Mouse (Mus musculus) liver, adult (tissue): ENCODE data around the gene Fstl4.

Experiments
- GATA4 ChIP-seq: IDR thresholded peaks from 2 replicates; pipeline ENCODE4 v1.6.1; 2014; ENCODE audit warnings: mild to moderate bottlenecking, low read length; ENCODE audit not compliant: insufficient replicate concordance

Gene Fstl4

GRCm38 (mm10) chr11:53078419-53079334 is 314.2 kb downstream of the Fstl4 start:
- TF ChIP-seq GATA4, result no peak

DNA sequence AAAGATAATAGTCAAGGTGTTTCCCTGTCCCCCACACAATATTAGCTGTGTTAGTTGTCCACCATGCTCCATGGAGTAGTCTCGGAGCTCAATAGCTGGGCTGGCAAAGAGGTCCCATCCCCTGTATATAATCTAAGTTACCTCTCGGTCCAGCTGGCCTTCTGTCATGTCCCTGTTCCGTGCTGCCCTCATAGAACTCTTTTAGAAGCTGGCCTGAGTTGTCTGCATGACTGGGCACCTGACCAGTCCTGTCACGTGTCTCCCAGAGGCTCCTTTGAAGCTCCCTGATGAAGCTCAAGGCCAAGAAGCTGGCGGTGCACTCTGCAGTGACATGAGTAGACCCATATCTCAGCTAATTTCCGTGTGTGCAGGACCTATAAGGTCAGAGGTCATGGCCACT is 316.9 kb downstream of the Fstl4 start:
- no peak for TF ChIP-seq GATA4

- no peak for TF ChIP-seq GATA4
Observed at GRCm38 (mm10) chr11:53085367-53085766, 320.9 kb downstream of the Fstl4 start.

DNA sequence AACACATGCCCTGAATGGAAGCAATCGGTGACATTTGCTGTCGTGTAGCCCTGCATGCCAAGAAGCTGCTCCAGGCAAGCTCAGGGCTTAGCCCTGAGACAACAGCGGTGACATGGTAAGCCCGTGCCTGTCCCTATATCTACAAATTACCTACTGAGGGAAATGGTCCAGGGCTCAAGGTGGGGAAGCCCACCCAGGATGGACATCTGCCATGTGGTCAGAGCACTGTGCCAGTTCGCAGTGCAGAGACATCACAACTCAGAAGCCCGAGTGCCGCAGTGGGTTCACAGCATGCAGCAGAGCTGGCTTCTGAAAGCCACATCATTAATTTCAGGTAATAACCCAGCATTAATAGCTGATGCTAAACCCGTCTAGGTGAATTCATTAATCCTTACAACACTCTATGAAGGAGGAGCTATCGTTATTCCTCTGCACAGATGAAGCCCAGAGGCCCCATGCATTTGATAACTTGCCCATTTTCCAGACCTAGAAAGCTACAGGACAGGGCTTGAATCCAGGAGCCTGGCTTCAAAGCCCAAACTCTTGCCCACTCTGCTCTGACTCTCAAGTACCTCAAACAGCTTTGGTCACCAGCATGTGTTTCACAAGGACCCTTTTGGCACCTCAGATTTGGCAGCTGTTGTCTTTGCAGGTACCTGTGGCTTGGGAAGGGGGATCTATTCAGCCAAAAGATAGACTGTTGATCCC is 321.6 kb downstream of the Fstl4 start:
- no peak for TF ChIP-seq GATA4

DNA sequence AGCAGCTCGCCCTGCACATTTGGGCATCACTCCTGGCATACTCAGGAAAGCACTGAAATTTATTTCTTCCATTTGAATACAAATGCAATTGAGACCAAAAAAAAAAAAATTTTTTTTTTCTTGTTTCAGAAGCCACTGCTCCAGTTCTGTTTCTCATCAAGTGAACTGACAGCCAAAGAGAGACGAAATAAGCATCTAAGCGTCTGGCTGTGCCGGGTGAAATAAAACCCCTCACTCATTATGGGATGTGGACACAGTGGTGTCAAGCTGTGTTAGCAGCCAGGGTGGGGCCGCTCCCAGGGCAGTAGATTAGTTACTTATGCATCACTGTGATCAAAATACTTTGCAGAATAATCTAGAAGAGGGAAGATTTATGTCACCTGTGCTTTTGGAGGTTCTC is 327.2 kb downstream of the Fstl4 start:
- TF ChIP-seq GATA4, result no peak

- TF ChIP-seq GATA4, result no peak
Observed at GRCm38 (mm10) chr11:53096871-53097270, 332.4 kb downstream of the Fstl4 start.

DNA sequence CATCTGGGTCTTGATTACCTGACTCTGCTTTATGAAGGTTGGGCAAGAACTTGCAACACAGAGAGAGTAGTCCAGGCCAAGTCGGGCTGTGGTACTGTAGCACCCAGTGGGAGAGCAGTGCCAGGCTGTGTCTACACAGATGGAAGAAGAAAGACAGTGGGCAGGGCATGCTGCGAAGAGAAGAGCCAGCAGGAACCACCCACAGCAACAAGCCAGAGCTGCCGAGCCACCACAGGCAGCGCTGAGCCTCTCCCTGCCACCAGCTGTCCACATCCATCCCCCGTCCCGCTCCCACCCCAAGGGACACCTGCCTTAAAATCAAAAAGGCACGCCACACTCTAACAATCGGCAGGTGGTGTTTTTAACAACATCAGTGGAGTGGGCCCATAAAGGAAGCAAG is 332.9 kb downstream of the Fstl4 start:
- TF ChIP-seq GATA4, result no peak

GRCm38 (mm10) chr11:53097870-53098269 is 333.4 kb downstream of the Fstl4 start:
- TF ChIP-seq GATA4, result no peak

- TF ChIP-seq GATA4, result no peak
Observed at GRCm38 (mm10) chr11:53098780-53099198, 334.4 kb downstream of the Fstl4 start.

DNA sequence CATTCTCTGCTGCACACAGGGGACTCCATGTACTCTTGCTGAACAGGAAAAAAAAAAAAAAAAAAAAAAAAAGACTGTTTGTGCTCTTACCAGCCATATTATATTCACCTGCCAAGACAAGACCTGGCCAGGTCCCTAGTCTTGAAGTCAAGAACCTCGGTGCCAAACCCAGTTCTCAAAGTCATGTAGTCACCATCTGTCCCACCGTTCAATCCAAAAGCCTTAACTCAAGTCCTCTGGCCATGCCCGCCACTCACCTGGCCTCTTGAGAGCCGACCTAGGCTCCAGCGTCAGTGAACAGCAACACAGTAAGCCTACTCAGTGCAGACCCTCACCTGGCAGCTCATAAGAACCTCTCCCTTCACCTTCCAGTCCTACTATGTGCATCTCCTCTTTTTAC is 334.9 kb downstream of the Fstl4 start:
- no peak for TF ChIP-seq GATA4

GRCm38 (mm10) chr11:53101732-53102131 is 337.3 kb downstream of the Fstl4 start:
- TF ChIP-seq GATA4, result no peak

DNA sequence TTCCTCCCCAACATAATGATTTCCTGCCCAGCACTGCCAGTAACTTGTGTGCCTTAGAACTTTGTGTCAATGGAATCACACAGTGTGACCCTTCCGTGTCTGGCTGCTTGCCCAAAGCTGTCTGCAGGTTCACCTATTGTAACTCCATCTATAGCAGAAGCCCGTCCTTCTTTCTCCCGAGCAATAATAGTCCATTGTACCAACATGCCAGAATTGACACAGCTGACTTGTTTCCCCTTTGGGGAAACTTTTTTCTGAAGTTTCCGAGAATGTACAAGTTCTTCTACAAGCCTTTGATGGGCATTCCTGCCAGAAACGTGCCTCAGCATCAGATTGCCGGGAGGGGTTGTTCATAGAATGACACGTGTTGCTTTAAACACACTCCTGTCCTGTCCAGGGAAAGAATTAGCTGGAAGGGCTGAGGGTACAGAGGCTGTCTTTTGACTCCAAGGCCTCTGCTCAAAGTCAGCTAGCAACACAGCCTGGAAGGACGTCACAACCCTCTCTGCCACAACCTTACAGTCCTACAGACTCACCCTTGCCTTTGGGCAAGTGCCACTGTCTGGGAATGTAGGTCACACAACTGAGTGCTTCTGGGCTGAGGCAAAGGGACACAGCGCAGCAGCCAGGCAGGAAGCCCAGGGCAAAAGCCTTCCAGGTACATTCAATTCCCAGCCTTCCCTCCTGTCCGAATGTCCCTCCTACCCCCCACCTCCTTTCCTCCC is 339.3 kb downstream of the Fstl4 start:
- no peak for TF ChIP-seq GATA4

DNA sequence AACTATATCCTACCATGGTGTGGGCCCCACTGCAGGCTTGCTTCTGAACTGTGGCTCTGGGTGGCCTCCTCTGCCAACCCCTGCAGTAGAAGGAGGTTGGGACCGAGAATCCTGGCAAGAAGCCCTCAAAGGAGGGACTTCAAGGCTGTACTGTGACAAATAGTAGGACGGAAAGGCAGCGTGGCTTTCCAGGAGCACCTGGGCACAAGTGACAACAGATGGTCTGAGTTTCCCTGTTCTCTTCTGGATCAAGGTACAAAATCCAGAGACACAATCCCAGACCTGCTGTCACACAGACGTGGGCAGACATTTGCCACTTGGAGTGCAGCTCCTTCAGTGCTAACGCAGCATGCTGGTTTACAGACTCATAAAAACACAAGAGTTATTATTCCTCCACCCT is 343.3 kb downstream of the Fstl4 start:
- TF ChIP-seq GATA4, result no peak

- no peak for TF ChIP-seq GATA4
Observed at GRCm38 (mm10) chr11:53108798-53109197, 344.4 kb downstream of the Fstl4 start.

GRCm38 (mm10) chr11:53109701-53110467 is 345.4 kb downstream of the Fstl4 start:
- no peak for TF ChIP-seq GATA4
